In genomic region chr1:163439002-163439401, GRCm38 (mm10) we compare ENCODE assay signal across 32 mouse cellular contexts.
"Had no signal": no experiment of that assay in that cellular context is flagged by ENCODE, and none has a peak within 500 bp of the region (broad histone marks: within the 10 kb centered on the region; RNA-seq: fewer than 3 reads in every experiment).

No protein-coding gene starts in this region.

- H3K4me1 ChIP-seq: liver, embryonic 13.5 days; liver, embryonic 15.5 days; midbrain, embryonic 10.5 days; midbrain, embryonic 12.5 days; midbrain, embryonic 13.5 days; midbrain, embryonic 15.5 days; neural tube, embryonic 12.5 days had no signal

- H3K27ac ChIP-seq: limb, embryonic 10.5 days; limb, embryonic 12.5 days; limb, embryonic 13.5 days; limb, embryonic 15.5 days; liver, embryonic 12.5 days; liver, embryonic 13.5 days; liver, embryonic 14.5 days; liver, embryonic 15.5 days; lung, embryonic 15.5 days; macrophage; midbrain, embryonic 10.5 days; midbrain, embryonic 12.5 days; midbrain, embryonic 13.5 days; midbrain, embryonic 15.5 days; neural tube, embryonic 12.5 days had no signal

- ATAC-seq: liver, embryonic 12.5 days; liver, postnatal 0 days; lung, postnatal 0 days; midbrain, embryonic 13.5 days; midbrain, embryonic 15.5 days; midbrain, embryonic 16.5 days had no signal

- H3K9me3 ChIP-seq: limb, embryonic 10.5 days; limb, embryonic 15.5 days; liver, embryonic 12.5 days; liver, embryonic 13.5 days; liver, embryonic 15.5 days; lung, embryonic 15.5 days; midbrain, embryonic 10.5 days; midbrain, embryonic 12.5 days; midbrain, embryonic 13.5 days; midbrain, embryonic 15.5 days; neural tube, embryonic 12.5 days had no signal

- H3K9ac ChIP-seq: limb, embryonic 12.5 days; limb, embryonic 13.5 days; limb, embryonic 15.5 days; liver, embryonic 12.5 days; liver, embryonic 13.5 days; liver, embryonic 14.5 days; liver, embryonic 15.5 days; liver, postnatal 0 days; lung, embryonic 14.5 days; lung, embryonic 15.5 days; midbrain, embryonic 12.5 days; midbrain, embryonic 13.5 days; midbrain, embryonic 15.5 days; neural tube, embryonic 12.5 days had no signal

- H3K4me2 ChIP-seq: limb, embryonic 12.5 days; limb, embryonic 13.5 days; limb, embryonic 15.5 days; liver, embryonic 11.5 days; liver, embryonic 12.5 days; liver, embryonic 13.5 days; liver, embryonic 15.5 days; lung, embryonic 14.5 days; lung, embryonic 15.5 days; midbrain, embryonic 11.5 days; midbrain, embryonic 12.5 days; midbrain, embryonic 13.5 days; midbrain, embryonic 15.5 days; neural tube, embryonic 12.5 days had no signal

- H3K36me3 ChIP-seq: limb, embryonic 12.5 days; limb, embryonic 13.5 days; limb, embryonic 15.5 days; liver, embryonic 12.5 days; liver, embryonic 13.5 days; liver, embryonic 15.5 days; lung, embryonic 15.5 days; midbrain, embryonic 10.5 days; midbrain, embryonic 12.5 days; midbrain, embryonic 13.5 days; midbrain, embryonic 15.5 days; neural tube, embryonic 12.5 days had no signal

- DNase-seq: left cerebral cortex, postnatal 4 days; liver; liver, embryonic 13.5 days; liver, postnatal 0 days; lung, adult 18-20 months; lung, adult 2 months; lung, embryonic 14.5 days; lung, postnatal 10 days; lung, postnatal 14 days; lung, postnatal 36 days; lung, postnatal 4 days; midbrain, embryonic 14.5 days had no signal

- H3K27me3 ChIP-seq: limb, embryonic 12.5 days; limb, embryonic 13.5 days; limb, embryonic 15.5 days; liver, embryonic 12.5 days; liver, embryonic 13.5 days; liver, embryonic 15.5 days; lung, embryonic 15.5 days; megakaryocyte, embryonic 14.5 days; midbrain, embryonic 12.5 days; midbrain, embryonic 13.5 days; midbrain, embryonic 15.5 days; neural tube, embryonic 12.5 days had no signal

- H3K4me3 ChIP-seq: limb, embryonic 10.5 days; limb, embryonic 12.5 days; limb, embryonic 13.5 days; limb, embryonic 15.5 days; liver, embryonic 12.5 days; liver, embryonic 13.5 days; liver, embryonic 15.5 days; lung, embryonic 15.5 days; megakaryocyte, embryonic 14.5 days; midbrain, embryonic 10.5 days; midbrain, embryonic 12.5 days; midbrain, embryonic 13.5 days; midbrain, embryonic 15.5 days; myocyte; neural tube, embryonic 12.5 days had no signal
